Mouse (Mus musculus) megakaryocyte-erythroid progenitor cell, adult 5 weeks (primary cell): Measurements from ENCODE around the gene Gm7876. TPM values are rescaled to one million over a fixed set of nuclear protein-coding genes. Genes with fewer than 3 reads are reported as not detected.

Source experiments
- polyA plus RNA-seq: library from polyadenylated mRNA; stranded (reverse); fragments of >175 nt; gene quantifications from 2 replicates; pipeline ENCODE4 v1.2.3, GENCODE M21; 2012

Gm7876 gene
- not detected in 2 replicates for polyA plus RNA-seq

DNA sequence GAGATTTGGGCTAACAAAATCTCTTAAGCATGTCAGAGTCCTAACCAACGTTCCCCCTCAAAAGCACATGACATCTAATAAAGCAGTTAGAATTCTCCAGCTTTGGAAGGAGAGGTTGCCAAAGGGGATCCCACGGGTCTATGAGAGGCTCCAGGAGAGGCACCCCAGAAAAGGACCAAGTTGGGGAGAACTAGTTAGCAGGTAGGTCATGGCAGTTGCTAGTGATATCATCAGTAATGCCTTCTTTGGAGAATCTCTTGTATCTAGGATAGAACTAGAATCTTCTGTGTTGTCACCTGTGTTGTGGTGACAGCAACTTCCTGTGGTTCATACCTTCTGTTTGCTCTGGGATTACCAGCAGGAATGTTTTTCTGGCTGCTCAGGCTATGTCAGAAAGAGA is at the start of gene Gm7876:
Gene Gm7876, plus strand, starts transcription at position 301 of the 400 bp plus-strand sequence.

DNA sequence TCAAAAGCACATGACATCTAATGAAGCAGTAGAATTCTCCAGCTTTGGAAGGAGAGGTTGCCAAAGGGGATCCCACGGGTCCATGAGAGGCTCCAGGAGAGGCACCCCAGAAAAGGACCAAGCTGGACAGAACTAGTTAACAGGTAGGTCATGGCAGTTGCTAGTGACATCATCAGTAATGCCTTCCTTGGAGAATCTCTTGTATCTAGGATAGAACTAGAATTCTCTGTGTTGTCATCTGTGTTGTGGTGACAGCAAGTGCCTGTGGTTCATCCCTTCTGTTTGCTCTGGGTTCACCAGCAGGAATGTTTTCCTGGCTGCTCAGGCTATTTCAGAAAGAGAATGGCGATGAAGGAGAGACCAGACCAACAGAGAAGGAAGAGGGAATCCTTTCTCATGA is 45.1 kb upstream of the Gm7876 start, which contains the start of gene Gm3239:
Gene Gm3239, plus strand, starts transcription at position 301 of the 400 bp plus-strand sequence.

DNA sequence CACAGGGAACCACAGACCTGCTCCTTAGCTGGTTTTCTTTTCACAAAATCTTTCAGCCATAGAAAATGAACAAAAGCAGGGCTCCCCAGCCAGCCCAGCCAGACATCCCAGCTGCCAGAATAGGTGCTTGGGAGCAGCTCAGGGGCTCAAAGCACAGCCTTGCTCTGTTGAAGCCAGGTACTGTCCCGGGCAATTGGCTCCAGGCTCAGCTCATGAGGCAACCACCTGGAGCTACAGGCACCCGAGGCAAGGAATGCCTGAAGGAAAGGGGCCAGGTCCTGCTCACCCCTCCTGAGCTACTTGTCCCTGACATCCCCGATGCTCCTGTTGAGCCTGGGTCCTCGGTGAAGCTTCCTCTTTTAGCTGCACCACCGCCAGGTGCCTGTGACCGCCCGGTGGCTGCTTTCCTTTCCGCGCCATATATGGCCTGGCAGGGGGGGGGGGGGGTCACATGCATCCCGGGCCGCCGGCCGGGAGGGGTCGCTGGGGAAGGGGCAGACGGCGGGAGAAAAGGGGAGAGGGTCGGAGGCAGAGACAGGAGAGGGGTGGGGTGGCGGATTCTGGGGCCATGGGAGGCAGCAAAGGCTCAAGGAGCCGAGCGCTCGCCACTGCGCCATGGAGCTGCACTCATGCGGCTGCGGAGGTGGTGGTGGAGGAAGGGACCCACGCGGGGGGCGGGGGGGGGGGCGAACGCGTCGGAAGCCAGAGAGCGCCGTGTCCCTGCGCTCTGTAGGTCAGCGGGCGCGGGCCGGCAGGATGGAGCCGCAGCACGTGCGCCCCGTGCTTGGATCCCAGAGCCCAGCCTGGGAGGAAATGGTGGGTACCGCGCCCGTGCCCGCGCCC is 17.2 kb downstream of the Gm7876 start, which contains the start of gene Gm3252:
Gene Gm3252, plus strand, starts transcription at position 738 of the 843 bp plus-strand sequence.

Other genes starting within 250 kb of the Gm7876 start
- gene Gm3182, start 227.5 kb upstream of the Gm7876 start, polyA plus RNA-seq, result not detected in 2 replicates
- gene Gm3047, start 153.8 kb upstream of the Gm7876 start, polyA plus RNA-seq, result not detected in 2 replicates
- not detected in 2 replicates for gene Gm8159, start 76.9 kb upstream of the Gm7876 start, polyA plus RNA-seq
- gene Gm3239, start 45.0 kb upstream of the Gm7876 start, polyA plus RNA-seq, result not detected in 2 replicates
- gene Gm3252, start 17.5 kb downstream of the Gm7876 start, polyA plus RNA-seq, result not detected in 2 replicates
- gene Gm9602, start 67.1 kb downstream of the Gm7876 start, polyA plus RNA-seq, result not detected in 2 replicates
- not detected in 2 replicates for gene Gm3269, start 128.9 kb downstream of the Gm7876 start, polyA plus RNA-seq
- not detected in 2 replicates for gene Gm3264, start 146.3 kb downstream of the Gm7876 start, polyA plus RNA-seq
- gene Gm3278, start 183.2 kb downstream of the Gm7876 start, polyA plus RNA-seq, result not detected in 2 replicates